Mouse (Mus musculus) CH12.LX (cell line): ENCODE results near the gene Cdadc1. TPM values are rescaled to one million over a fixed set of nuclear protein-coding genes. Genes with fewer than 3 reads are reported as not detected.

ENCODE experiments used
- DNase-seq: peaks from one replicate; pipeline ENCODE4 v3.0.0-alpha.2; 2013; ENCODE audit errors: extremely low read depth
- H3K27ac ChIP-seq: 2 replicates; pipeline ENCODE4 v1.5.1; 2012; ENCODE audit warnings: low read depth, mild to moderate bottlenecking, control low read depth, moderate library complexity; ENCODE audit not compliant: insufficient read depth
- H3K27me3 ChIP-seq: replicated peaks from 2 replicates; pipeline ENCODE3; 2012; ENCODE audit warnings: inconsistent platforms
- H3K36me3 ChIP-seq, 2 experiments: replicated peaks in 1 of 2; 2 replicates each; pipeline versions ENCODE3 to v1.6.1; 2012; ENCODE audit warnings: inconsistent platforms in 1 of 2, low read length in 1 of 2, mild to moderate bottlenecking in 1 of 2, mixed read lengths in 1 of 2, moderate library complexity in 1 of 2; ENCODE audit not compliant: control insufficient read depth in 1 of 2, insufficient read depth in 1 of 2
- H3K4me1 ChIP-seq, 2 experiments: 2 replicates each; pipeline ENCODE4 v1.6.1; 2012; ENCODE audit warnings: inconsistent platforms in 1 of 2, moderate library complexity in 1 of 2; ENCODE audit not compliant: insufficient read depth in 2 of 2, control insufficient read depth in 1 of 2
- H3K4me2 ChIP-seq: 2 replicates; pipeline ENCODE4 v1.6.1; 2012; ENCODE audit warnings: low read depth, mild to moderate bottlenecking, control low read depth; ENCODE audit not compliant: poor library complexity, insufficient read depth, severe bottlenecking
- H3K4me3 ChIP-seq, 3 experiments: fragments of 150-350 bp in 1 of 3; sonication (generic) in 1 of 3; replicated peaks in 1 of 3; 2 replicates each; pipeline versions ENCODE3 to v1.5.1; 2011 to 2012; ENCODE audit warnings: low read depth in 2 of 3, low read length in 2 of 3, mild to moderate bottlenecking in 2 of 3, moderate library complexity in 2 of 3, control low read depth in 1 of 3, improper control_type of control experiment in 1 of 3, inconsistent platforms in 1 of 3, mixed read lengths in 1 of 3; ENCODE audit not compliant: poor library complexity in 1 of 3
- H3K79me2 ChIP-seq: replicated peaks from 2 replicates; pipeline ENCODE4 v1.6.1; 2012; ENCODE audit warnings: mild to moderate bottlenecking, moderate library complexity; ENCODE audit not compliant: control insufficient read depth, poor library complexity, insufficient read depth, severe bottlenecking; ENCODE audit errors: extremely low read depth
- H3K9ac ChIP-seq: 2 replicates; pipeline ENCODE4 v1.6.1; 2012; ENCODE audit warnings: low read depth, mild to moderate bottlenecking, control low read depth, moderate library complexity; ENCODE audit not compliant: insufficient read depth
- H3K9me3 ChIP-seq: replicated peaks from 2 replicates; pipeline ENCODE3; 2012; ENCODE audit warnings: low read length, inconsistent platforms, mixed read lengths
- BHLHE40 ChIP-seq: IDR thresholded peaks from 2 replicates; pipeline ENCODE4 v1.6.1; 2011; ENCODE audit warnings: mild to moderate bottlenecking, low read depth, low read length, improper control_type of control experiment
- CHD2 ChIP-seq: IDR thresholded peaks from 2 replicates; pipeline ENCODE4 v1.6.1; 2011; ENCODE audit warnings: low read length, improper control_type of control experiment
- CTCF ChIP-seq, 2 experiments: IDR thresholded peaks in 1 of 2; conservative IDR thresholded peaks in 1 of 2; 2 replicates each; pipeline ENCODE4 v1.5.1; 2011 to 2012; ENCODE audit warnings: low read depth in 2 of 2, low read length in 2 of 2, improper control_type of control experiment in 1 of 2, inconsistent platforms in 1 of 2, mild to moderate bottlenecking in 1 of 2, moderate library complexity in 1 of 2
- EP300 ChIP-seq: IDR thresholded peaks from 2 replicates; pipeline ENCODE4 v1.6.1; 2011; ENCODE audit warnings: low read length, improper control_type of control experiment
- ETS1 ChIP-seq: conservative IDR thresholded peaks from 2 replicates; pipeline ENCODE4 v1.6.1; 2012; ENCODE audit warnings: low read depth, mild to moderate bottlenecking, inconsistent platforms, low read length, improper control_type of control experiment, moderate library complexity
- GABPA ChIP-seq: IDR thresholded peaks from 2 replicates; pipeline ENCODE4 v1.6.1; 2012; ENCODE audit warnings: low read depth, low read length, improper control_type of control experiment, inconsistent platforms; ENCODE audit not compliant: insufficient replicate concordance
- HCFC1 ChIP-seq: IDR thresholded peaks from 2 replicates; pipeline ENCODE4 v1.6.1; 2012; ENCODE audit warnings: low read depth, mild to moderate bottlenecking, inconsistent platforms, low read length, improper control_type of control experiment
- IRF4 ChIP-seq: IDR thresholded peaks from 2 replicates; pipeline ENCODE4 v1.6.1; 2014; ENCODE audit warnings: low read depth, mild to moderate bottlenecking, inconsistent platforms, low read length, improper control_type of control experiment
- JUND ChIP-seq: conservative IDR thresholded peaks from 2 replicates; pipeline ENCODE4 v1.6.1; 2011; ENCODE audit warnings: low read depth, low read length, improper control_type of control experiment
- MAFK ChIP-seq: IDR thresholded peaks from 2 replicates; pipeline ENCODE4 v1.6.1; 2011; ENCODE audit warnings: low read length, improper control_type of control experiment; ENCODE audit not compliant: insufficient replicate concordance
- MAX ChIP-seq: IDR thresholded peaks from 2 replicates; pipeline ENCODE4 v1.6.1; 2011; ENCODE audit warnings: low read length, improper control_type of control experiment
- MEF2A ChIP-seq: IDR thresholded peaks from 2 replicates; pipeline ENCODE4 v1.6.1; 2014; ENCODE audit warnings: low read depth, mild to moderate bottlenecking, inconsistent platforms, low read length, improper control_type of control experiment, borderline replicate concordance
- MXI1 ChIP-seq: IDR thresholded peaks from 2 replicates; pipeline ENCODE4 v1.6.1; 2011; ENCODE audit warnings: mild to moderate bottlenecking, low read depth, low read length, improper control_type of control experiment
- RAD21 ChIP-seq: IDR thresholded peaks from 2 replicates; pipeline ENCODE4 v1.6.1; 2011; ENCODE audit warnings: low read depth, mild to moderate bottlenecking, low read length, improper control_type of control experiment, moderate library complexity
- RCOR1 ChIP-seq: conservative IDR thresholded peaks from 2 replicates; pipeline ENCODE4 v1.6.1; 2012; ENCODE audit warnings: low read depth, mild to moderate bottlenecking, inconsistent platforms, low read length, improper control_type of control experiment
- SIN3A ChIP-seq: IDR thresholded peaks from 2 replicates; pipeline ENCODE4 v1.6.1; 2012; ENCODE audit warnings: low read length, improper control_type of control experiment, inconsistent platforms
- SMC3 ChIP-seq: IDR thresholded peaks from 2 replicates; pipeline ENCODE4 v1.6.1; 2011; ENCODE audit warnings: low read depth, low read length, improper control_type of control experiment
- TCF12 ChIP-seq: IDR thresholded peaks from 2 replicates; pipeline ENCODE4 v1.6.1; 2014; ENCODE audit warnings: low read depth, mild to moderate bottlenecking, inconsistent platforms, low read length, improper control_type of control experiment
- USF2 ChIP-seq: conservative IDR thresholded peaks from 2 replicates; pipeline ENCODE4 v1.6.1; 2011; ENCODE audit warnings: low read depth, low read length, improper control_type of control experiment
- ZMIZ1 ChIP-seq: IDR thresholded peaks from 2 replicates; pipeline ENCODE4 v1.6.1; 2012; ENCODE audit warnings: low read depth, mild to moderate bottlenecking, inconsistent platforms, low read length, improper control_type of control experiment
- ZNF384 ChIP-seq: IDR thresholded peaks from 2 replicates; pipeline ENCODE4 v1.6.1; 2012; ENCODE audit warnings: low read depth, low read length, improper control_type of control experiment, inconsistent platforms
- dilution Hi-C: fragments of 300-500 bp; cut with MboI; formaldehyde crosslinking; loops from 2 replicates; pipeline ENCODE4 v1.14.3; 2020; ENCODE audit warnings: low sequenced_read_pairs; ENCODE audit not compliant: extremely low pct_unique_long_range_greater_than_20kb, extremely low pct_ligation_motif_present
- in situ Hi-C: fragments of 300-500 bp; cut with MboI; formaldehyde crosslinking; loops from 3 replicates; pipeline ENCODE4 v1.14.3; 2019; ENCODE audit warnings: low sequenced_read_pairs, low pct_ligation_motif_present, low pct_unique_long_range_greater_than_20kb, mixed read lengths
- polyA plus RNA-seq: library from polyadenylated mRNA; unstranded; fragments of >175 nt; gene quantifications from 2 replicates; pipeline ENCODE4 v1.2.1, GENCODE M21; 2012; ENCODE audit warnings: low read depth; ENCODE audit not compliant: insufficient read length
- total RNA-seq, 2 experiments: library from RNA; depleted of rRNA; stranded (reverse); fragments of 300-350 nt in 1 of 2; fragments of >200 nt in 1 of 2; gene quantifications; 2 replicates each; pipeline ENCODE4 v1.2.3; 2012 to 2014

Gene Cdadc1
- total and polyA plus RNA-seq, 3 experiments = 5.3 to 21.7 (median 11.0) TPM

DNA sequence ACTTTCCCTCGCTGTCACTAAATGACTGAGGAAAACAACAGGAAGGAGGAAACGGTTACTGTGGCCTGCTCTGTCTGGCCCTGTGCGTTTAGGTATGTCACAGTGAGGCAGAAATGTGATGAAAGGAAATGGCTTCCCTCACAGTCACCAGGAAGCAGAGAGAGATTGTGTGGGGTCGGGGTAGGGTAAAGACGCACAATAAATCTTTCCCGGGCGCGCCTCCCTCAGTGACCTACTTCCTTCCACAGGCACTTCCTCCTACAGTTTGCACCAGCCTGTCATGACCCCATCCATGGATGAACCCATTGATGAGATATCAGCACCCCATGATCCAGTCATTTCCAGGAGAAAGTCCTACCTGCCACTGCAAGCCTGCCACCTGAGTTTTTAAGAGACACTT lies 42.7 kb downstream of the Cdadc1 start:
- in situ Hi-C loops (loop anchor here (10.0 to 25.0 kb wide), 3 partner anchors 90 to 318 kb away; no protein-coding TSS in a partner anchor), dilution Hi-C loops (no loop called here)
- no peak for TF ChIP-seq USF2
- no peak for TF ChIP-seq JUND
- TF ChIP-seq MAFK = no peak
- no peak for TF ChIP-seq SIN3A
- TF ChIP-seq RCOR1 = no peak
- TF ChIP-seq MAX = no peak
- TF ChIP-seq ZMIZ1 = no peak
- TF ChIP-seq IRF4 = no peak
- no peak for TF ChIP-seq BHLHE40
- TF ChIP-seq ZNF384 = no peak
- no peak for TF ChIP-seq HCFC1
- no peak for TF ChIP-seq MEF2A
- no peak for TF ChIP-seq GABPA
- no peak for TF ChIP-seq CHD2
- TF ChIP-seq MXI1 = no peak
- no peak for TF ChIP-seq EP300
- TF ChIP-seq ETS1 = no peak
- TF ChIP-seq TCF12 = no peak
- no peak overlapping the region for H3K4me3 ChIP-seq
- no peaks in the 10 kb centered on the region for H3K9me3 ChIP-seq
- peaks cover 4 to 26% of the 10 kb centered on the region in 2 experiments; a peak in 3 of 4 replicates for H3K4me1 ChIP-seq
- no peak overlapping the region for H3K9ac ChIP-seq
- no peak overlapping the region for H3K27ac ChIP-seq
- no peaks in the 10 kb centered on the region for H3K27me3 ChIP-seq
- no peak for DNase-seq
- H3K36me3 ChIP-seq = peaks cover 0 to 6% of the 10 kb centered on the region in 2 experiments
- H3K4me2 ChIP-seq = no peak overlapping the region
- H3K79me2 ChIP-seq = no peaks in the 10 kb centered on the region

DNA sequence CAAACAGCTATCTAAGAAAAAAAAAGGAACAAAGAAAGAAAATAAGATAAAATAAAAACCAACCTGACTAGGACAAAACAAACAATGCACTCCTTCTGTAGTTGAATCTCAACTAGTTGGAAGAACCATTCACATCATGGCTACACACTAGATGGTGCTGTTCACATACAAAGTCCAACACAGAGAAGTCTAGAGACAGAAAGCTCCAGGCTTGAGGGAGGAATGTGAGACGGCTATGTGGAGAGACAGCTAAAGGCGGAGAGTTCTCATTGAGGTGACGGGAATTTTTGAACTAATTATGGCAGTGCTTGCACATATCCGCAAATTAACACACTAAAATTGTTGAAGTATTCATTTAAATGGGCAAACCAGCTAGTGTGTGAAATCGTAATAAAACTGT lies 43.7 kb downstream of the Cdadc1 start:
- dilution Hi-C loops = no loop called here
- Histone ChIP-seq H3K4me1 (peaks cover 4 to 26% of the 10 kb centered on the region in 2 experiments; a peak in 3 of 4 replicates), H3K9me3 (no peaks in the 10 kb centered on the region), H3K27ac (no peak overlapping the region), H3K79me2 (no peaks in the 10 kb centered on the region), H3K4me3 (no peak overlapping the region), H3K4me2 (no peak overlapping the region), H3K27me3 (no peaks in the 10 kb centered on the region), H3K9ac (no peak overlapping the region), H3K36me3 (peaks cover 0 to 14% of the 10 kb centered on the region in 2 experiments)
- in situ Hi-C loops = loop anchor here (10.0 to 25.0 kb wide), 3 partner anchors 89 to 317 kb away; no protein-coding TSS in a partner anchor
- peak; percentile 64 for TF ChIP-seq RAD21
- TF ChIP-seq CTCF (conservative IDR thresholded peaks at IDR 0.05 in 1 of 2, IDR thresholded peaks at IDR 0.05 in 1 of 2; ENCODE audit: low read depth in 2 of 2, low read length in 2 of 2) = peak in 1 of 2 experiments; percentile 71; a peak in 2 of 4 replicates
- peak; percentile 61 for TF ChIP-seq SMC3
- TF ChIP-seq BHLHE40 = no peak
- DNase-seq = peak; percentile 32
